Mouse (Mus musculus) splenic B cell, adult 2 months (primary cell): Measurements from ENCODE around the gene Olfr1129.
"Not testable (repeated sequence)": the region's sequence is repeated elsewhere in the genome, so short reads cannot be mapped to it uniquely, and the experiment has no call there.

Source experiments
- DNase-seq: peaks from one replicate; pipeline ENCODE4 v3.0.0-alpha.2; 2011; ENCODE audit warnings: low read depth, low spot score
- H3K27me3 ChIP-seq: 2 replicates; pipeline ENCODE4 v1.6.1; 2012; ENCODE audit warnings: mild to moderate bottlenecking, low read length, moderate library complexity, mixed read lengths; ENCODE audit not compliant: control insufficient read depth, poor library complexity, insufficient read depth, severe bottlenecking
- H3K36me3 ChIP-seq: 2 replicates; pipeline ENCODE4 v1.6.1; 2012; ENCODE audit warnings: mild to moderate bottlenecking, low read length, moderate library complexity, mixed read lengths; ENCODE audit not compliant: control insufficient read depth, poor library complexity, insufficient read depth, severe bottlenecking

Olfr1129 gene

DNA sequence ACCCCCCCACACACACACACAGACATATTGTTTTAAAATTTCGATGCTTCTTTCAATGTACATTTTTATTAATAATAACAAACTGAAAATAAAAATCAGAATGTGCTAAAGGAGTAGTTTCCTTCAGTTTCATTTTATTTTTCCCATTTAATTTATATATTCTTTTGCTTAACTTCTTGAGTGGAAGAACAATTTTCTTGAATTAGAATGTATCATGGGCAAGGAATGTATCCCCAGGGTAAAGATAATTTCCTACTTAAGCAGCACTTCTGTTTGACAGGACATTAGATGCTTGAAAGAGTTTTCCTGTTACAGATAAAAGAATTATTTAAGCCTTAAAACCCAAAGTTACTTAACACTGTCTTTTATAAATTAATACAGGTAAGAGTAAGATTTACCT, at the start of gene Olfr1129:
Gene Olfr1129, plus strand, starts transcription at position 301 of the 400 bp plus-strand sequence.
- H3K27me3 ChIP-seq, DNase-seq, H3K36me3 ChIP-seq: not testable (repeated sequence)

DNA sequence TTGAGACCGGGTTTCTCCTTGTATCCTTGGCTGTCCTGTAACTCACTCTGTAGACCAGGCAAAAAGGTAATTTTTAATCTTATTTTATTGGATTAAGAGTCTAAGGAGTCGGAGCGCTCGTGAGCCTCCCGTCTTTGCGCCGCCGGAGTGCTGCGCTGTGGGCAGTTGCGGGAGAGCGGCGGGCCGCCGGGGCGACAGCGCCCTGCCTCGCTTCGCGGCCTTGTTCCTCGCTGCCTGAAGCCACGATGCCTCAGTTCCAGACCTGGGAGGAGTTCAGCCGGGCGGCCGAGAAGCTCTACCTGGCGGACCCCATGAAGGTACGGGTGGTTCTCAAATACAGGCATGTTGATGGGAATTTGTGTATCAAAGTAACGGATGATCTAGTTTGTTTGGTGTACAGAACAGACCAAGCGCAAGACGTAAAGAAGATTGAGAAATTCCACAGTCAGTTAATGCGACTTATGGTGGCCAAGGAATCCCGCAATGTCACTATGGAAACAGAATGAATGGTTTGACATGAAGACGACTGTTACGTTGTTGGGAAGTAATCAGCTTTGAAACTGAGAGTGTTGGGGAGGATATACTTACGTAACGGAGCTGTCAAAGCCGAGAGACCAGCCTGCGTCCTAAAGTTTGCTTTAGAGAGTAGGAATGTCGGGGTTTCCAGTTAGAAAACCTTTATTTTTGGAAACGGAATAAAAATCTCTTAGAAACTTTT, 47.6 kb upstream of the Olfr1129 start:
- DNase-seq, H3K36me3 ChIP-seq, H3K27me3 ChIP-seq: not testable (repeated sequence)

DNA sequence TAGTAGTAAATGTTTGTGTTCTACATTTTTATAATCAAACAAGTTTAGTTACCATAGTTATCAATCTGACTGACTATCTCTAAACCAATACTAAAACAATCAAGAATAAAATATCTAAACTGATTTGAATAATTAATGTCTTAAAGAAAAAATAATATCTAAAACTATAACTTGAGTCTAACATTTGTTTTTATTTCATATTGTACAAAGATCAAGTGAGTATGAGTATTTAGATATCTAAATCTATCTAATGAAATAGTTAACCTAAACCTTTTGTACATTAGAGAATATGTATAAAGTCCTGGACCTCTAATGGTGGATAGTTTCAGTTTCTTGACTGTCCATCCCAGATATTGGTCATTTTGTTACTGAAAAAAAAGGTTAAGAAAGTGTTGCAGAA, 42.2 kb upstream of the Olfr1129 start, which contains the start of gene Olfr153:
Gene Olfr153, plus strand, starts transcription at position 301 of the 400 bp plus-strand sequence.
- DNase-seq = no peak
- Histone ChIP-seq H3K27me3 (no peaks in the 10 kb centered on the region), H3K36me3 (no peaks in the 10 kb centered on the region)

DNA sequence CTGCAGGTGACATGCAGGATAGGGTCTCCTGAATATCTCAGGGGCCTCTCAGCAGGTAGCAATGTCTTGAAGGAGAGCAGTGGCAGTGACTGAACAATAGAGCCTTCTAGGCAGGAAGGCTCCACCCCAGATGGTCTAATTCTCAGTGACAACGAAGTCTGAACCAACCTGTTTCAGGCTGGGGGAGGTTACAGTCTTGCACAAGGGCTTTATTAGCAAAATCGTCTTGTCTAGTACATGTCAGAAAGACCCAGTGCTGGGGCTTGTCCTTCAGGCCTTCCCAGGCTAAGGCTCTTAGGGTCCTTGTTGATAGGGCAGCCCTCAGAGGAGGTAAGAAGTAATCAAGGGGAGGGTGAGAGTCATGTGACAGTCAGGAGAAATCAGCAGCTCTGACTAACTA, 38.9 kb upstream of the Olfr1129 start:
- H3K27me3 ChIP-seq = no peaks in the 10 kb centered on the region
- H3K36me3 ChIP-seq = no peaks in the 10 kb centered on the region
- no peak for DNase-seq

DNA sequence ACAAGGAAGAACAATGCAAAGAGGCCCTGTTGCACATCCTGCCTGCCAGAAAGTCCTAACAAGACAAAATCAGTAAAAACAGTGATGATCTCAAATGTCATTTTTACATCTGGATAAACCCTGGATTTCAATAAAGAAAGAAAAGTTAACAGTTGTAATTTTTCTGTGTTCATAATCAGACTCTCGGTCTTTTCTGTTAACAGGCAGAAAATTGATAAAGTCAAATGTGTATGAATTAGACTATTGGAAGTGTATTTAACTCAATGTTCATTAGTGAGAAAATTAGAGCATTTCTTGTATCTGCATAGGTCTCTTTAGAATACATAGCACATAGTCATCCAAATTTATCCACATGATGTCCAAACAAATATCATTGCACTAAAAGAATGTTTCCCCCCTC, 28.3 kb upstream of the Olfr1129 start, which contains the start of gene Olfr1128:
Gene Olfr1128, minus strand, starts transcription at position 101 of the 400 bp plus-strand sequence.
- no peaks in the 10 kb centered on the region for H3K36me3 ChIP-seq
- DNase-seq = no peak
- no peaks in the 10 kb centered on the region for H3K27me3 ChIP-seq

DNA sequence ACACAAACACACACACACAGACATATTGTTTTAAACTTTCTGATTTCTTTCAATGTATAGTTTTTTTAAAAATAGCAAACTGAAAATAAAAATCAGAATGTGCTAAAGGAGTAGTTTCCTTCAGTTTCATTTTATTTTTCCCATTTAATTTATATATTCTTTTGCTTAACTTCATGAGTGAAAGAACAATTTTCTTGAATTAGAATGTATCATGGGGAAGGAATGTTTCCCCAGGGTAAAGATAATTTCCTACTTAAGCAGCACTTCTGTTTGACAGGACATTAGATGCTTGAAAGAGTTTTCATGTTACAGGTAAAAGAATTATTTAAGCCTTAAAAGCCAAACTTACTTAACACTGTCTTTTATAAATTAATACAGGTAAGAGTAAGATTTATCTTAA, 32.2 kb downstream of the Olfr1129 start, which contains the start of gene Olfr1130:
Gene Olfr1130, plus strand, starts transcription at position 301 of the 400 bp plus-strand sequence.
- not testable (repeated sequence) for H3K36me3 ChIP-seq, H3K27me3 ChIP-seq, DNase-seq

DNA sequence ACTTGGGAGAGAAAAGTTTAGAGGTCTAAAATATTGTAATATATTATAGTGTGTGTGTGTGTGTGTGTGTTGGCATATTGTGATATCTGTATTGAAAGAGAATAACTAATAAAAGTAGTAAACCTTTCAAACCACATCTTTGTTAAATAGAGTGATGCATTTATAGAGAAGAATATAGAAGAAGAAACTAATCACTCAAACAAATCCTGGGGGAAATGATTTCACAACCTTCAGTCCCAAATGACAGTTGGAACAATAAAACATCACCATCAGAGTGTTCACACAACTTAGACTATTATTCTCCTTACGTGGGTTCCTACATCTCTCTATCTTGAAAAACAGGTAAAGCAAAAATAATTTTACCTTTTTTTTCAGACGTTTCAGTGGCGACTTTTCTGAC, 53.1 kb downstream of the Olfr1129 start, which contains the start of gene Olfr1131:
Gene Olfr1131, plus strand, starts transcription at position 301 of the 400 bp plus-strand sequence.
- H3K36me3 ChIP-seq = no peaks in the 10 kb centered on the region
- no peak for DNase-seq
- H3K27me3 ChIP-seq = no peaks in the 10 kb centered on the region
